Mouse (Mus musculus): ENCODE results near the gene Gm7361.
"Not testable (repeated sequence)": the region's sequence is repeated elsewhere in the genome, so short reads cannot be mapped to it uniquely, and the experiment has no call there.

The Gm7361 gene

GRCm38 (mm10) chr5:26257391-26257790 lies at the start of gene Gm7361:
Gene Gm7361 (plus strand): TSS chr5:26257691.
- not testable (repeated sequence) for DNase-seq (ENCODE audit: low read depth, low spot score)

GRCm38 (mm10) chr5:26211030-26211429 lies 46.5 kb upstream of the Gm7361 start:
- no peak for DNase-seq (ENCODE audit: low read depth, low spot score)

GRCm38 (mm10) chr5:26222076-26222475 lies 35.4 kb upstream of the Gm7361 start:
- DNase-seq (ENCODE audit: low read depth, low spot score), result no peak

- DNase-seq (ENCODE audit: low read depth, low spot score), result not testable (repeated sequence)
These were observed 9.2 kb downstream of the Gm7361 start for GRCm38 (mm10) chr5:26266656-26267055.

GRCm38 (mm10) chr5:26280361-26280760 lies 22.9 kb downstream of the Gm7361 start:
- no peak for DNase-seq (ENCODE audit: low read depth, low spot score)

GRCm38 (mm10) chr5:26281717-26282116 lies 24.2 kb downstream of the Gm7361 start:
- no peak for DNase-seq (ENCODE audit: low read depth, low spot score)

GRCm38 (mm10) chr5:26282282-26282681 lies 24.8 kb downstream of the Gm7361 start:
- DNase-seq (ENCODE audit: low read depth, low spot score), result peak; percentile 68

- DNase-seq (ENCODE audit: low read depth, low spot score), result no peak
These were observed 25.9 kb downstream of the Gm7361 start for GRCm38 (mm10) chr5:26283399-26283798.

- no peak for DNase-seq (ENCODE audit: low read depth, low spot score)
These were observed 34.1 kb downstream of the Gm7361 start for GRCm38 (mm10) chr5:26291621-26292020.

DNA sequence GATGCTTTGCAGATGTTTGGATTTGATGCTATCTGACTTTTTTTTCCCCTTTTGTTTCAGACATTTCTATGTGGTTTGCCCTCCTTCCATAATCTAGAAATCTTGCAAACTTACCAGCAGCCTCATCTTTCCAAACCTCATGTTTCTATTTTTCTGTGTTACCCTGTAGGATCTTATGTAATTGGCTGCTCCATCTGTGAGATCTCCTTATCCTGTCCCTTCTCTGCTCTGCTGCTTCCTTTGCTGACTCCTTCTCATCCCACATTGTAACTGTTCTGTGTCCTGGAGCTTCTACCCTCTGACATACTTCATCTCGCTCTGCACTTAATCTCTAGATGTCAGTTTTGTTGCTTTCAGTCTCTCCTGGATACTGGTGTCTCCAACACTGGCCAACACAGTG lies 35.8 kb downstream of the Gm7361 start:
- no peak for DNase-seq (ENCODE audit: low read depth, low spot score)

All from 3T3-L1 (cell line).